Mouse (Mus musculus) ovary, adult 2 months (tissue): ENCODE data around the gene Sri. TPM values are rescaled to one million over a fixed set of nuclear protein-coding genes. Genes with fewer than 3 reads are reported as not detected.

Experiments used
- polyA plus RNA-seq: library from polyadenylated mRNA; depleted of rRNA; stranded (reverse); fragments of >200 nt; gene quantifications from 2 replicates; pipeline ENCODE4 v1.2.3, GENCODE M21; 2012; rRNA removed

Sri gene
- 76.9 and 118 TPM in 2 replicates for polyA plus RNA-seq

GRCm38 (mm10) chr5:8045855-8046254, at the start of gene Sri:
TSS of gene Sri (plus strand) at chr5:8046078.

Other genes starting within 250 kb of the Sri start
- gene Steap4, start 85.6 kb upstream of the Sri start, polyA plus RNA-seq = 12.3 and 15.3 TPM in 2 replicates